Mouse (Mus musculus) forelimb bud, embryonic 11.5 days (tissue): ENCODE data around the gene Traip.
"Not testable (repeated sequence)": the region's sequence is repeated elsewhere in the genome, so short reads cannot be mapped to it uniquely, and the experiment has no call there.

Experiments
- DNase-seq: peaks from one replicate; pipeline ENCODE4 v3.0.0-alpha.2; 2012; ENCODE audit warnings: low read depth, low spot score

Gene Traip

DNA sequence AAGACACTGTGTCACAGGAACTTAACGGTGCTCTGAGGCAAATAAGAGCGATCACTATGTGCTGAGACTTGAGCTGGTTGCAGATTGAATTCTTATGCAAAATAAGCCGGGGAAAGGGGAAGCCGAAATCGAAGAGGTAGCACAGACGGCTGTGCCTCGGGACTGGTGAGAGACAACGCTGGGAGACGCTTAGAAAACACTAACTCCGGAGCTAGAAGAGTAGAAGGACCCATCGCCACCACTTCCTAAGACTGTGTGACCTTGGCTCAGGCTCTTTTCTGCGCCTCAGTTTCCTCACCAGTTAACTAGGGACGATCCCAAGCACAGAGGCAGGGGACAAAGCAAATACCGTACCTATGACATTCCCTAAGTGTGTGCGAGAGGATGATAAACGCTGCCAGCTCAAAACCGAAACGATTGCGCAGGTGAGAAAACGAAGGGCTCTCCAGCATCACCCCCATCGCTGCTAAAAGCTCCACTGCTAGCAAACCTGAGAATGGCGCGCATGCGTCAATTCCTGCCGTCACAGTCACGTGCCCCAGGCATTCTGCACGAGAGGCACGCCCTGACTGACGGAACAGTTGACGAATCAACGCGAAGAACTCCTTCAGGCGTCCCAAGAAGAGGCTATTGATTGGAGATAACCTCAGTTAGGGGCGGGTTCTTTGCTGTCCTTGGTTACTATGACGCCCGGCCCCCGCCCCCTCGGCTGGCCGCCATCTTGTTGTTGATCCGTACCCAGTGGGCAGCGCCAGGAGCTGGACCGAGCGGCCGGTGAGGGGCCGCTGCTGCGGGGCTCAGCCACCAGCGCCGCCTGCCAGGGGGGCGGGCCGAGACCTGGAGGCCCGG lies 52.2 kb downstream of the Traip start, which contains the start of gene Ip6k1:
Ip6k1 (plus strand) TSS at position 580 of the 849 bp plus-strand sequence.
- DNase-seq: peak; percentile 100

DNA sequence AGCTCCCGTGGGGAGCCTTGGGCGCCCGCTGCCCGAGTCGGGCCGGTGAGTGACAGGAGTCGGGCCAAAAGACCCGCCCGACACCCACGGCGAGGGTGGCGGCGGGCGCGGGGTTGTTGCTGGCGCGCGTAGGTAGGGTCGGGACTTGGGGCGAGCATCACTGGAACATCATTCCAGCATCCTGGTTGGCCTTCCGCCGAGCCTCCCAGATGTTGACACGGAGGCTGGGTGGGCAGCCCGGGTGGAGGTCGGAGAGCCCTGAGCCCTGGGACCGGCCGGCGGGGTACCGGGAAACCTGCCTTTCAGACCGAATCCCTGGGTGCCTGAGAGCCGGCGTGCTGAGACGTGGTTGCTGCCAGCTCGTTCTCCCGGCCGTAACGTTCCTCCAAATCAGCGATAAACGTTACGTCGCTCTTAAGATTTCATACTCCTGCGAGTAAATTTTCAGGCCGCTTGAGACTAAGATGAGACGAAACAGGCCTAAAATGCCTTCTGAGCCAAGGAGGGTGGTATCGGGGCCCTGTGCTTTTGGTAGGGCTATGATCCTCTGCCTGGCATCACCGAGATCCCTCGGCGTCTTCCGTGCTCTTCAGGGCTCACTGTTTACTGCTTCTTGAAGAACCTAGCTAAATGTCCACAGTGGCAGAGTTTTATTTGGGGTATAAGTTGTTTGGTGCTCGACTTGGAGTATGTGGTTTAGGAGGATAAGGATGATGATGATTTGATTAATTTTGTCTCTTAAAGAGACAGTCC lies 53.0 kb downstream of the Traip start:
- no peak for DNase-seq

DNA sequence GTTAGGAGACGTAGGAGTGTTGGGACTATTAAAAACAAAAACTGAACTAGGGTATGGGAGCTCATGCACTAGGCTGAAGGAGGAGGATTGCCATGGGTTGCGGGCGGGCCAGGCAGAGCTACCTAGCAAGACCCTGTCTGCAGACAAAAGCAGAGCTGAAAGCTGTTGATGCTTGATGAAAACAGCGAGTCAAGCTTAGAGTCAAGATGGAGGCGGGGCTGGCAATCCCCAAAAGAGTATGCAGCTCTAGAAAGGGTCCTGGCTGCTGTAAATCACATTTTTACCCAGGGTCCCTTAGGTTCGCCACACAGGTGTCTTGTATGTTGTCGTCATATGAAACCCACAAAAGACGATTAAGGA lies 53.6 kb downstream of the Traip start:
- no peak for DNase-seq

DNA sequence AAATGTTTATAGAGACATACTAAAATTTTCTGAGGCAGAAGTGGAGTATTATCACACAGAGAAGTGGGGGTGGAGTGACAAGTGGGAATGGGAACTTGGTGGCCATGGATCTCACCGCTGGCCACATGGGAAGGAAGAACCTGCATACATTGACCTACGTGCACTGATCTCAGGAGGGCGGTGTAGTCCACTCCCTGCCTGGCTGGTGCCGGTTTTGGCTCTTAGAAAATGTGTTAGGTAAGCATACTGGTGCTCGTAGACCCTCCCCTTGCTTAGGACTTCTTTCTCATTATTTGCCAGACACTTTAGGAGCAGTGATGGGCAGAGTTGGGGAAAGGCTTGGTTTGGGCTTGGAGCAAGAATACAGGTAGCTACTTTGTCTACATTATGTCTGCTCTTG lies 58.1 kb downstream of the Traip start:
- DNase-seq: no peak

DNA sequence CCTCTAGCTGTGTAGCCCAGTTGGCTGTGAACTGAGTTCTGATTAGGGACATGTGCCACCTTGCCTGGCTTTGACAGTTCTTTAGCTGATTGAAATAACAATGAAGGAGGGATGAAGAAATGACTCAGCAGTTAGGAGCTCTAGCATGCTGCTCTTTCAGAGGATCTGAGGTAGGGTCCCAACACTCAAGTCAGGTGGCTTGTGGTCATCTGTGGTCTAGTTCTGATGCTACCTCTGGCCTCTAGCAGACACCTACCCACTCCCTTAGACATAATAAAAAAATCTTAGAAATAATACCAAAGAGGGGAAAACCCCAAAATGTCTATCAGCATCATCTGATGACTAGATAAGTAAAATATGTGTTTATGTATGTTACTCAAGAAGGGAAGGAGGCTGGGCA lies 60.4 kb downstream of the Traip start:
- DNase-seq: no peak

DNA sequence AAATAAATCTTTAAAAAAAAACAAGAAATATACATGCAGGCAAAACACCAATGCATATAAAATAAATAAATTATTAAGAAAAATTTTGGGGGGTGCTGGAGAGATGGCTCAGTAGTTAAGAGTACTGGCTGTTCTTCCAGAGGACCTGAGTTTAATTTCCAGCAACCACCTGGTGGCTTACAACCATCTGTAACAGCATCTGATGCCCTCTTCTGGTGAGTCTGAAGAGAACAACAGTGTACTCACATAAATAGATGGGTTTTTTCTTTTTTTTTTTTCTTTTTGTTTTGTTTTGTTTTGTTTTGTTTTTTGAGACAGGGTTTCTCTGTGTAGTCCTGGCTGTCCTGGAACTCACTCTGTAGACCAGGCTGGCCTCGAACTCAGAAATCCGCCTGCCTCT lies 63.6 kb downstream of the Traip start:
- DNase-seq: not testable (repeated sequence)

DNA sequence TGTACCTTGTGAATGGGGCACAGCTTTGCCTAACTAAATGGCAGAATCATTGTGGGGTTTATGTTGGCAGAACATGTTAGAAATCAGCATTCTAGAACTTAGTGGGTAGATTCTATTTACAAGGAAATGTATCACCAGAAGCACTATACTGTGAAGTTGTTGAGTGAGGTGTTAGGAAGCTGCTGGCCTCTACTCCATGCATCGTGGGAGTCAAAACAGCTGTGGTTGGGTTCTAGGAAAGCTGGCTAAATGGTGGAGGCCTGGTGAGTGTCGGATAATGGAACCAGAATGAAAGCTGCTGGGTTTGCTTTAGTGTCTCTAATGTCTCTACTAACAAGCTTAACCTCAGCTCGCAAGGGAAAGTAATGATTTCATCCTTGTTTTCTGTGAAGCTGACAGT lies 67.2 kb downstream of the Traip start:
- no peak for DNase-seq

DNA sequence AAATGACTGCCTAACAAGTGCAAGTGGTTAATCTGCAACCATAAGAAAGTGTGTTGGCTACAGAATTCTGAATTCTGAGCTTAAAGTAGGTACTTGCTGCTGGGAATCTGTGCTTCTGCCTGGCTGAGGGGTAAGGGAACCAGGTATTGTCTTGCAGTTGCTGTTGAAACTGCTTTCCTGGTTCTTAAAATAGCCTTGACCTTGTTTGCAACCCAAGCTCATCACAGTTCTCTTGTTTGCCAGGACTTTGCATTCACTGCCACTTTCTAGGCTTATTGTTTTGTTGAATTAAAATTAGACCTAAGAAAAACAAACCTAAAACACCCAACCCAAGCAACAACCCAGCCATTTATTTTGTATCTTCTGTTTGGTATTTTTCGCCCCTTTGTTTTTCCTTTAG lies 70.8 kb downstream of the Traip start:
- no peak for DNase-seq
